Mouse (Mus musculus): ENCODE measurements at regions not wholly inside any gene's neighbourhood (a gene's known extent, or its start where the extent isn't known, plus 50 kb on each side); places are given as distances from the start of the nearest gene placed in this dataset.

DNA sequence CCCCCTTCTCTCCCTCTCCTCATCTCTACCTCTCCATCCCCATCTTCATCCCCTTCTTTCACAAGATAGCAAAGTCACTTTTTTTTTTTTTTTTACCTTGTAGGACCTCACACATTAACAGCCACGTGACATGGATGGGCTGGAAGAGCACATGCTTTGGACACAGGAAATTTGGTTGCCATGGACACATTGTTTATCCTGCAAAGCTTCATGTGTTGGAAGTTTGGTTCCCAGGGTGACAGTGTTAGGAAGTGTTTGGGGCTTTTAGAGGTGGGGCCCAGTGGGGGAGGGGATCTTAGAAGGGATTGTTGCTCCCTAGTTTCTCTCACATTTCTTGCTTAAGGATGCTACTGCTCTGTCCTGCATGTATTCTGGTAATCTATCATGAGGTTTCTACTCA is 356.5 kb downstream of the Rps15a start:
- TF ChIP-seq POLR2A (IDR thresholded peaks at IDR 0.05; ENCODE audit: control insufficient read depth, low read depth, low read length) (no peak), CTCF (IDR thresholded peaks at IDR 0.05; ENCODE audit: control insufficient read depth, insufficient read depth, insufficient replicate concordance, low read depth, low read length) (no peak)
